Mouse (Mus musculus): ENCODE data around the gene Tas1r1. TPM values are rescaled to one million over a fixed set of nuclear protein-coding genes. Genes with fewer than 3 reads are reported as not detected.

Tas1r1 gene
- polyA plus RNA-seq, 1 experiment from 2014 or later, result 0.07 TPM

GRCm38 (mm10) chr4:152083611-152084220 lies 45.3 kb upstream of the Tas1r1 start:
- DNase-seq (no peak), ATAC-seq (no peak)
- TF ChIP-seq CTCF (IDR thresholded peaks at IDR 0.05; ENCODE audit: low read depth), result no peak
- no peak for TF ChIP-seq EP300 (IDR thresholded peaks at IDR 0.05; ENCODE audit: low read depth)
- Histone ChIP-seq H3K36me3 (replicated peaks; ENCODE audit: insufficient read depth, low read length) (no peaks in the 10 kb centered on the region), H3K4me3 (ENCODE audit: low read depth, low read length) (no peak overlapping the region), H3K27me3 (ENCODE audit: insufficient read depth, low read length) (0 out of 2 replicates have a peak, but pooled peaks cover 4% of the 10 kb centered on the region), H3K4me1 (ENCODE audit: insufficient read depth) (peaks cover 19% of the 10 kb centered on the region), H3K9me3 (ENCODE audit: low read length) (no peaks in the 10 kb centered on the region), H3K9ac (replicated peaks) (no peak overlapping the region), H3K4me2 (ENCODE audit: low read depth, low read length) (no peak overlapping the region), H3K27ac (ENCODE audit: low read depth) (no peak overlapping the region)
- WGBS (ENCODE audit: insufficient replicate concordance), result 76% methylated on average over 7 of the region's 7 CpGs

- Histone ChIP-seq H3K4me1 (ENCODE audit: insufficient read depth) (no peaks in the 10 kb centered on the region), H3K9me3 (ENCODE audit: low read length) (no peaks in the 10 kb centered on the region), H3K9ac (replicated peaks) (no peak overlapping the region), H3K4me3 (ENCODE audit: low read depth, low read length) (no peak overlapping the region), H3K27ac (ENCODE audit: low read depth) (no peak overlapping the region), H3K36me3 (replicated peaks; ENCODE audit: insufficient read depth, low read length) (no peaks in the 10 kb centered on the region), H3K27me3 (ENCODE audit: insufficient read depth, low read length) (no peaks in the 10 kb centered on the region), H3K4me2 (ENCODE audit: low read depth, low read length) (no peak overlapping the region)
- TF ChIP-seq CTCF (IDR thresholded peaks at IDR 0.05; ENCODE audit: low read depth), result no peak
- no peak for TF ChIP-seq EP300 (IDR thresholded peaks at IDR 0.05; ENCODE audit: low read depth)
- WGBS (ENCODE audit: insufficient replicate concordance), result 58% methylated on average over 7 of the region's 7 CpGs
- no peak for DNase-seq
- ATAC-seq, result no peak
These were observed 41.6 kb upstream of the Tas1r1 start for GRCm38 (mm10) chr4:152079931-152080330.

- 89% methylated on average over 3 of the region's 3 CpGs for WGBS (ENCODE audit: insufficient replicate concordance)
- Histone ChIP-seq H3K9ac (replicated peaks) (no peak overlapping the region), H3K27me3 (ENCODE audit: insufficient read depth, low read length) (no peaks in the 10 kb centered on the region), H3K4me1 (ENCODE audit: insufficient read depth) (no peaks in the 10 kb centered on the region), H3K27ac (ENCODE audit: low read depth) (no peak overlapping the region), H3K9me3 (ENCODE audit: low read length) (no peaks in the 10 kb centered on the region), H3K4me2 (ENCODE audit: low read depth, low read length) (no peak overlapping the region), H3K36me3 (replicated peaks; ENCODE audit: insufficient read depth, low read length) (no peaks in the 10 kb centered on the region), H3K4me3 (ENCODE audit: low read depth, low read length) (no peak overlapping the region)
- DNase-seq (no peak), ATAC-seq (no peak)
- TF ChIP-seq EP300 (IDR thresholded peaks at IDR 0.05; ENCODE audit: low read depth), result no peak
- TF ChIP-seq CTCF (IDR thresholded peaks at IDR 0.05; ENCODE audit: low read depth), result peak; percentile 34
These were observed 40.9 kb upstream of the Tas1r1 start for GRCm38 (mm10) chr4:152079261-152079660.

GRCm38 (mm10) chr4:152078105-152078530 lies 39.8 kb upstream of the Tas1r1 start:
- no peaks in the 10 kb centered on the region for H3K4me1 ChIP-seq (ENCODE audit: insufficient read depth)
- ATAC-seq, result peak; percentile 45
- no peak overlapping the region for H3K4me2 ChIP-seq (ENCODE audit: low read depth, low read length)
- no peak overlapping the region for H3K4me3 ChIP-seq (ENCODE audit: low read depth, low read length)
- no peak for DNase-seq
- no peak overlapping the region for H3K27ac ChIP-seq (ENCODE audit: low read depth)
- WGBS (ENCODE audit: insufficient replicate concordance), result 71% methylated on average over 10 of the region's 10 CpGs
- H3K9me3 ChIP-seq (ENCODE audit: low read length), result no peaks in the 10 kb centered on the region
- H3K27me3 ChIP-seq (ENCODE audit: insufficient read depth, low read length), result no peaks in the 10 kb centered on the region
- TF ChIP-seq EP300 (IDR thresholded peaks at IDR 0.05; ENCODE audit: low read depth) (no peak), CTCF (IDR thresholded peaks at IDR 0.05; ENCODE audit: low read depth) (no peak)
- no peak overlapping the region for H3K9ac ChIP-seq (replicated peaks)
- no peaks in the 10 kb centered on the region for H3K36me3 ChIP-seq (replicated peaks; ENCODE audit: insufficient read depth, low read length)

- Histone ChIP-seq H3K36me3 (replicated peaks; ENCODE audit: insufficient read depth, low read length) (no peaks in the 10 kb centered on the region), H3K4me2 (ENCODE audit: low read depth, low read length) (no peak overlapping the region), H3K4me1 (ENCODE audit: insufficient read depth) (no peaks in the 10 kb centered on the region), H3K4me3 (ENCODE audit: low read depth, low read length) (no peak overlapping the region), H3K9me3 (ENCODE audit: low read length) (no peaks in the 10 kb centered on the region), H3K9ac (replicated peaks) (no peak overlapping the region), H3K27ac (ENCODE audit: low read depth) (no peak overlapping the region), H3K27me3 (ENCODE audit: insufficient read depth, low read length) (no peaks in the 10 kb centered on the region)
- ATAC-seq (no peak), DNase-seq (no peak)
- no peak for TF ChIP-seq EP300 (IDR thresholded peaks at IDR 0.05; ENCODE audit: low read depth)
- no peak for TF ChIP-seq CTCF (IDR thresholded peaks at IDR 0.05; ENCODE audit: low read depth)
- WGBS (ENCODE audit: insufficient replicate concordance), result 87% methylated on average over 9 of the region's 9 CpGs
These were observed 38.8 kb upstream of the Tas1r1 start for GRCm38 (mm10) chr4:152077191-152077590.

GRCm38 (mm10) chr4:152074548-152074947 lies 36.2 kb upstream of the Tas1r1 start:
- DNase-seq, result no peak
- H3K4me2 ChIP-seq (ENCODE audit: low read depth, low read length), result no peak overlapping the region
- 81% methylated on average over 9 of the region's 9 CpGs for WGBS (ENCODE audit: insufficient replicate concordance)
- H3K4me1 ChIP-seq (ENCODE audit: insufficient read depth), result no peaks in the 10 kb centered on the region
- ATAC-seq, result no peak
- H3K27me3 ChIP-seq (ENCODE audit: insufficient read depth, low read length), result no peaks in the 10 kb centered on the region
- H3K36me3 ChIP-seq (replicated peaks; ENCODE audit: insufficient read depth, low read length), result no peaks in the 10 kb centered on the region
- no peaks in the 10 kb centered on the region for H3K9me3 ChIP-seq (ENCODE audit: low read length)
- no peak overlapping the region for H3K9ac ChIP-seq (replicated peaks)
- no peak overlapping the region for H3K27ac ChIP-seq (ENCODE audit: low read depth)
- no peak overlapping the region for H3K4me3 ChIP-seq (ENCODE audit: low read depth, low read length)
- no peak for TF ChIP-seq EP300 (IDR thresholded peaks at IDR 0.05; ENCODE audit: low read depth)
- peak; percentile 36 for TF ChIP-seq CTCF (IDR thresholded peaks at IDR 0.05; ENCODE audit: low read depth)

Measured in liver, postnatal 0 days (tissue).